Mouse (Mus musculus) lung, embryonic 14.5 days (tissue): ENCODE results near the gene Cuzd1. TPM values are rescaled to one million over a fixed set of nuclear protein-coding genes. Genes with fewer than 3 reads are reported as not detected.
A peak's percentile ranks its signal among the peaks of the same experiment; 100 is the strongest.

ENCODE experiments used
- ATAC-seq: fragments of 200-750 bp; cut with Nextera tagmentation; 2 replicates; pipeline ENCODE4 v1.8.0; 2017; ENCODE audit warnings: mild to moderate bottlenecking, moderate TSS enrichment, moderate library complexity; ENCODE audit not compliant: insufficient read depth
- DNase-seq: peaks from one replicate; pipeline ENCODE4 v3.0.0-alpha.2; 2015
- H3K27ac ChIP-seq: fragments of 300-500 bp; sonication (generic); 2 replicates; pipeline ENCODE4 v1.5.1; 2014; ENCODE audit warnings: low read depth, mild to moderate bottlenecking, moderate library complexity
- H3K27me3 ChIP-seq: fragments of 300-500 bp; sonication (generic); 2 replicates; pipeline ENCODE4 v1.6.1; 2014; ENCODE audit warnings: low read length, control low read depth; ENCODE audit not compliant: insufficient read depth
- H3K36me3 ChIP-seq: fragments of 300-500 bp; sonication (generic); 2 replicates; pipeline ENCODE4 v1.6.1; 2014; ENCODE audit warnings: control low read depth; ENCODE audit not compliant: insufficient read depth
- H3K4me1 ChIP-seq: fragments of 300-500 bp; sonication (generic); 2 replicates; pipeline ENCODE4 v1.6.1; 2014; ENCODE audit warnings: antibody characterized with exemption, control low read depth; ENCODE audit not compliant: insufficient read depth
- H3K4me2 ChIP-seq: fragments of 300-500 bp; sonication (generic); 2 replicates; pipeline ENCODE4 v1.6.1; 2014; ENCODE audit warnings: mild to moderate bottlenecking
- H3K4me3 ChIP-seq: fragments of 300-500 bp; sonication (generic); 2 replicates; pipeline ENCODE4 v1.5.1; 2014; ENCODE audit warnings: low read depth, low read length
- H3K9ac ChIP-seq: fragments of 300-500 bp; sonication (generic); 2 replicates; pipeline ENCODE4 v1.6.1; 2014
- H3K9me3 ChIP-seq: fragments of 300-500 bp; sonication (generic); 2 replicates; pipeline ENCODE4 v1.6.1; 2016; ENCODE audit warnings: low read depth, low read length, control low read depth
- CTCF ChIP-seq: IDR thresholded peaks from 2 replicates; pipeline ENCODE4 v1.5.1; 2016; ENCODE audit warnings: antibody characterized with exemption, low read depth
- WGBS: fragments of 180-500 bp; shearing (Covaris S2); extraction: QIAGEN DNeasy Blood & Tissue Kit; methylation state at CpG from one replicate; pipeline ENCODE4 v1.1.7; 2014; 5-methylcytosine and 5-hydroxymethylcytosine counted together
- polyA plus RNA-seq: library from polyadenylated mRNA; unstranded; fragments of >200 nt; fragmentation: Nextera tagmentation; extraction: Ambion mirVana; gene quantifications from 2 replicates; pipeline ENCODE4 v1.2.1, GENCODE M21; 2014

The Cuzd1 gene
- polyA plus RNA-seq, 1 experiment from 2014 or later, result not detected

DNA sequence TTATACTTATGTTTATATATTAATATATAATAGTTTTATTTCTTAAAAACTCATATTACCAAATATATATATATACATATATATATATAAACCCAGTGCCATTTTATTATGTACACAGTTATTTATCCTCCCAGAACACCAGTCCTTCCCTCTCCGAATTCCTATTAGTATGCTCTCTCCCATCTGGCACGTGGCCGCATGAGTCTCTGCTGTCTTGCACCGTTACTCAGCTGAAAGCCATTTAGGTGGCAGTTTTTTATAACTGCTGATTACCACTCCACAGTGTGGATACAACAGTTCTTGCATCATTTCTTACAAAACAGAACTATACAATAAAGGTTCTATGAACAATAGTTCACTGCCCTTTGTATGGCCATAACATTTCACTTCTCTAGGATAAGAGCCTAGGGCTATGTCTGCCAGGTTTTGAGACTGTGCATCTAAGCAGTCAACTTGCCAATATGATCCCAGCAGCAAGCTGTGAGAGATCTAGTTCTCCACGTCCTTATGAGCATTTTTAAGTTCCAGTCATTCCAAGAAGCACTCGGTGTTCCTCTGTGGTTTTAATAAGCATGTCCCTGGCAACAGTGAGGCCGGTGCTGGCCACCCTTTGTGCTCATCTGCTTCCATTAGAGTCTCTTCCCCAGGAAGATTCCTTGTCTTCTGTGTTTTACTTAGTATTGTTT is 23.9 kb upstream of the Cuzd1 start:
- Histone ChIP-seq H3K36me3 (peaks cover 75% of the 10 kb centered on the region), H3K4me3 (no peak overlapping the region), H3K27me3 (no peaks in the 10 kb centered on the region), H3K9me3 (no peaks in the 10 kb centered on the region), H3K4me2 (no peak overlapping the region), H3K9ac (no peak overlapping the region), H3K4me1 (no peaks in the 10 kb centered on the region), H3K27ac (no peak overlapping the region)
- WGBS, result 84% methylated on average over 7 of the region's 7 CpGs
- DNase-seq (no peak), ATAC-seq (no peak)
- TF ChIP-seq CTCF, result no peak

GRCm38 (mm10) chr7:131337502-131338068 is 15.5 kb upstream of the Cuzd1 start:
- no peak for TF ChIP-seq CTCF
- peak; percentile 44; the same call in 1 of the 2 replicates for ATAC-seq
- Histone ChIP-seq H3K4me2 (no peak overlapping the region), H3K4me1 (no peaks in the 10 kb centered on the region), H3K9me3 (no peaks in the 10 kb centered on the region), H3K4me3 (no peak overlapping the region), H3K27ac (peak overlapping the region; percentile 55), H3K9ac (no peak overlapping the region), H3K36me3 (peaks cover 24% of the 10 kb centered on the region), H3K27me3 (no peaks in the 10 kb centered on the region)
- 24% methylated on average over 8 of the region's 8 CpGs for WGBS
- DNase-seq, result peak; percentile 31

DNA sequence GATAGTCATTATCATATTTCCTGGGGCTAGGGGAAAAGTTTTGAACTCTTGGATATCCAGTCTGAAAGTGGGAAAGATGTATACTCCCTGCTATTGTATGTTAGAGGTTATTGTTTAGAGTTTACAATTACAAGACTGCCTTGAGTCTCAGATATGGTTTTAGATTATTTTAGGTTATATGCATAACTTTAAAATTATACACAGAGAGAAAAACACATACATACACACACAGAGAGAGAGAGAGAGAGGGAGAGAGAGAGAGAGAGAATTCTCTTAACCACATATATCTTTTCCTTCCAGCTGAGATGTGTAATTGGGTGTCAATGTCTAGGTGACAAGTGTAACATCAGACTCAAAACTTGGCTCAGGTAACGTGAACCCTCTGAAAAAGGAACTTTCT is 11.5 kb upstream of the Cuzd1 start, which contains the start of gene Fam24a:
Gene Fam24a, plus strand, starts transcription at position 301 of the 400 bp plus-strand sequence.
- Histone ChIP-seq H3K27ac (no peak within 1 kb of the TSS), H3K9me3 (no peaks in the 10 kb centered on the region), H3K4me3 (no peak within 1 kb of the TSS), H3K4me2 (no peak within 1 kb of the TSS), H3K4me1 (no peaks in the 10 kb centered on the region), H3K27me3 (no peaks in the 10 kb centered on the region), H3K36me3 (no peaks in the 10 kb centered on the region), H3K9ac (no peak within 1 kb of the TSS)
- WGBS, result 31% methylated on average over 1 of the region's 1 CpGs
- no peak for DNase-seq
- no peak for TF ChIP-seq CTCF
- no peak for ATAC-seq

DNA sequence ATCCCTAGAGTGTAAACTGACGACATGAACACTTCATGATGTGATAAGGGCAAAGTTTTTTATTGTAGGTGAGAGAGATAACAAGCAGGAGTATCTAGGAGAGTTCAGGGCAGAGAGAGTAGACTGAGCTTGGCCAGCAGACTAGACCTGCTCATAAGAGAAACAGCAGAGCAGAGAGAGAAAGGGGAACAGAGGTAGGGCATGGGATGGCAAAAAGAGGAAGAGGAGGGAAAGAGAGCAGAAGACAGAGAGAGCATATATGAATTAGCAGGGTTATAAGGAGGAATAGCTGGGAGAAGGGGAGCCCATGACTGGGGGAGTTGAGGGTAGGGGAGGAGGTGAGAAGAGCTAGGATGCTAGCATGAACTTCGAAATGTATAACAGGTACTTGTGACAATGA is 9.6 kb upstream of the Cuzd1 start:
- 71% methylated on average over 2 of the region's 2 CpGs for WGBS
- Histone ChIP-seq H3K4me3 (no peak overlapping the region), H3K9ac (no peak overlapping the region), H3K36me3 (no peaks in the 10 kb centered on the region), H3K9me3 (no peaks in the 10 kb centered on the region), H3K4me1 (no peaks in the 10 kb centered on the region), H3K27ac (no peak overlapping the region), H3K27me3 (no peaks in the 10 kb centered on the region), H3K4me2 (no peak overlapping the region)
- DNase-seq, result no peak
- no peak for ATAC-seq
- TF ChIP-seq CTCF, result no peak

- no peak within 1 kb of the TSS for H3K4me3 ChIP-seq
- 85% methylated on average over 5 of the region's 5 CpGs for WGBS
- H3K9me3 ChIP-seq, result no peaks in the 10 kb centered on the region
- H3K27ac ChIP-seq, result no peak within 1 kb of the TSS
- H3K36me3 ChIP-seq, result no peaks in the 10 kb centered on the region
- no peak within 1 kb of the TSS for H3K4me2 ChIP-seq
- no peaks in the 10 kb centered on the region for H3K4me1 ChIP-seq
- TF ChIP-seq CTCF, result no peak
- no peak within 1 kb of the TSS for H3K9ac ChIP-seq
- no peak for ATAC-seq
- no peak for DNase-seq
- H3K27me3 ChIP-seq, result no peaks in the 10 kb centered on the region
Observed at GRCm38 (mm10) chr7:131329416-131329815, 7.3 kb upstream of the Cuzd1 start, which contains the start of gene Fam24b. Fam24b (minus strand) TSS chr7:131329516.

GRCm38 (mm10) chr7:131327054-131327453 is 5.0 kb upstream of the Cuzd1 start:
- Histone ChIP-seq H3K4me3 (no peak overlapping the region), H3K9ac (no peak overlapping the region), H3K4me1 (no peaks in the 10 kb centered on the region), H3K27me3 (no peaks in the 10 kb centered on the region), H3K4me2 (no peak overlapping the region), H3K9me3 (no peaks in the 10 kb centered on the region), H3K36me3 (no peaks in the 10 kb centered on the region), H3K27ac (no peak overlapping the region)
- DNase-seq, result peak; percentile 11
- TF ChIP-seq CTCF, result peak; percentile 14; the same call in 1 of the 2 replicates
- 77% methylated on average over 5 of the region's 5 CpGs for WGBS
- no peak for ATAC-seq

GRCm38 (mm10) chr7:131318340-131318739 is 3.8 kb downstream of the Cuzd1 start:
- no peak for ATAC-seq
- Histone ChIP-seq H3K4me1 (no peaks in the 10 kb centered on the region), H3K4me2 (no peak overlapping the region), H3K9ac (no peak overlapping the region), H3K27ac (no peak overlapping the region), H3K36me3 (no peaks in the 10 kb centered on the region), H3K27me3 (no peaks in the 10 kb centered on the region), H3K4me3 (no peak overlapping the region), H3K9me3 (no peaks in the 10 kb centered on the region)
- no peak for DNase-seq
- 57% methylated on average over 6 of the region's 7 CpGs for WGBS
- TF ChIP-seq CTCF, result no peak
